Mouse (Mus musculus) common myeloid progenitor, adult 5-6 weeks (primary cell): Measurements from ENCODE around the gene Tgfbr2. TPM values are rescaled to one million over a fixed set of nuclear protein-coding genes. Genes with fewer than 3 reads are reported as not detected.

Experiments
- ATAC-seq: replicated peaks from 2 replicates; pipeline ENCODE4 v1.8.0; 2016; ENCODE audit warnings: low read depth, mild to moderate bottlenecking, moderate TSS enrichment, inconsistent platforms; ENCODE audit not compliant: poor library complexity, severe bottlenecking
- total RNA-seq: library from RNA; stranded (forward); fragments of 200-1000, 187-1606 nt; gene quantifications from 2 replicates; pipeline ENCODE4 v1.2.3, GENCODE M21; 2017

Tgfbr2 gene
- total RNA-seq, 1 experiment from 2014 or later, result 19.1 TPM

GRCm38 (mm10) chr9:116122969-116123589 is 52.1 kb downstream of the Tgfbr2 start:
- ATAC-seq, result peak; percentile 67

- no peak for ATAC-seq
Measured at GRCm38 (mm10) chr9:116122544-116122943, 52.6 kb downstream of the Tgfbr2 start.

GRCm38 (mm10) chr9:116121472-116121871 is 53.7 kb downstream of the Tgfbr2 start:
- ATAC-seq, result 0 out of 2 replicates have a peak, but pooled peaks have one; percentile 7

- no peak for ATAC-seq
Measured at GRCm38 (mm10) chr9:116119990-116120389, 55.2 kb downstream of the Tgfbr2 start.

GRCm38 (mm10) chr9:116118332-116118872 is 56.8 kb downstream of the Tgfbr2 start:
- no peak for ATAC-seq

- no peak for ATAC-seq
Measured at GRCm38 (mm10) chr9:116115875-116116274, 59.3 kb downstream of the Tgfbr2 start.

- ATAC-seq, result no peak
Measured at GRCm38 (mm10) chr9:116114339-116114738, 60.8 kb downstream of the Tgfbr2 start.

GRCm38 (mm10) chr9:116111149-116111970 is 63.8 kb downstream of the Tgfbr2 start:
- ATAC-seq, result peak; percentile 62

- no peak for ATAC-seq
Measured at GRCm38 (mm10) chr9:116108729-116109128, 66.4 kb downstream of the Tgfbr2 start.

GRCm38 (mm10) chr9:116104770-116105169 is 70.4 kb downstream of the Tgfbr2 start:
- ATAC-seq, result no peak

GRCm38 (mm10) chr9:116101842-116102241 is 73.3 kb downstream of the Tgfbr2 start:
- ATAC-seq, result peak; percentile 24

GRCm38 (mm10) chr9:116100015-116100414 is 75.1 kb downstream of the Tgfbr2 start:
- no peak for ATAC-seq

- ATAC-seq, result no peak
Measured at GRCm38 (mm10) chr9:116099596-116099993, 75.6 kb downstream of the Tgfbr2 start.

GRCm38 (mm10) chr9:116098724-116099595 is 76.2 kb downstream of the Tgfbr2 start:
- peak; percentile 63 for ATAC-seq

- no peak for ATAC-seq
Measured at GRCm38 (mm10) chr9:116091921-116092320, 83.2 kb downstream of the Tgfbr2 start.

GRCm38 (mm10) chr9:116091101-116091841 is 83.9 kb downstream of the Tgfbr2 start:
- no peak for ATAC-seq

GRCm38 (mm10) chr9:116090296-116090695 is 84.9 kb downstream of the Tgfbr2 start:
- no peak for ATAC-seq

- no peak for ATAC-seq
Measured at GRCm38 (mm10) chr9:116088912-116089311, 86.2 kb downstream of the Tgfbr2 start.

- ATAC-seq, result no peak
Measured at GRCm38 (mm10) chr9:116087880-116088279, 87.3 kb downstream of the Tgfbr2 start.

- ATAC-seq, result no peak
Measured at GRCm38 (mm10) chr9:116087263-116087662, 87.9 kb downstream of the Tgfbr2 start.
